Mouse (Mus musculus): ENCODE measurements around the gene Tead3.

- TF ChIP-seq CTCF (IDR thresholded peaks at IDR 0.05; ENCODE audit: borderline replicate concordance, insufficient read depth, low read length) (no peak), POLR2A (IDR thresholded peaks at IDR 0.05; ENCODE audit: low read depth, low read length) (no peak)
These were observed 63.0 kb downstream of the Tead3 start for GRCm38 (mm10) chr17:28287578-28287977.

All from embryonic fibroblast, embryonic 13.5 days (primary cell).